Mouse (Mus musculus) limb, embryonic 10.5 days (tissue): ENCODE data around the gene Emp3. TPM values are rescaled to one million over a fixed set of nuclear protein-coding genes. Genes with fewer than 3 reads are reported as not detected.
A peak's percentile ranks its signal among the peaks of the same experiment; 100 is the strongest.

ENCODE experiments used
- DNase-seq: peaks from one replicate; pipeline ENCODE4 v3.0.0-alpha.2; 2017; ENCODE audit warnings: low spot score
- H3K27ac ChIP-seq: fragments of 300-500 bp; sonication (generic); 2 replicates; pipeline ENCODE4 v1.5.1; 2016; ENCODE audit warnings: mild to moderate bottlenecking
- H3K27me3 ChIP-seq: fragments of 300-500 bp; sonication (generic); 2 replicates; pipeline ENCODE4 v1.6.1; 2016; ENCODE audit warnings: low read depth, mild to moderate bottlenecking; ENCODE audit not compliant: poor library complexity, severe bottlenecking
- H3K36me3 ChIP-seq: fragments of 300-500 bp; sonication (generic); 2 replicates; pipeline ENCODE4 v1.6.1; 2016; ENCODE audit warnings: mild to moderate bottlenecking, moderate library complexity
- H3K4me1 ChIP-seq: fragments of 300-500 bp; sonication (generic); 2 replicates; pipeline ENCODE4 v1.6.1; 2016
- H3K4me3 ChIP-seq: fragments of 300-500 bp; sonication (generic); 2 replicates; pipeline ENCODE4 v1.5.1; 2016; ENCODE audit warnings: mild to moderate bottlenecking, moderate library complexity
- H3K9me3 ChIP-seq: fragments of 300-500 bp; sonication (generic); replicated peaks from 2 replicates; pipeline ENCODE4 v1.6.1; 2016; ENCODE audit warnings: mild to moderate bottlenecking
- WGBS: fragments of 180-500 bp; shearing (Covaris S2); methylation state at CpG from one replicate; pipeline ENCODE4 v1.1.7; 2016; 5-methylcytosine and 5-hydroxymethylcytosine counted together
- polyA plus RNA-seq: library from polyadenylated mRNA; unstranded; fragments of >200 nt; fragmentation: Nextera tagmentation; extraction: Ambion mirVana; gene quantifications from 2 replicates; pipeline ENCODE4 v1.2.1, GENCODE M21; 2016

Gene Emp3
- polyA plus RNA-seq, 1 experiment from 2014 or later: 34.5 TPM

DNA sequence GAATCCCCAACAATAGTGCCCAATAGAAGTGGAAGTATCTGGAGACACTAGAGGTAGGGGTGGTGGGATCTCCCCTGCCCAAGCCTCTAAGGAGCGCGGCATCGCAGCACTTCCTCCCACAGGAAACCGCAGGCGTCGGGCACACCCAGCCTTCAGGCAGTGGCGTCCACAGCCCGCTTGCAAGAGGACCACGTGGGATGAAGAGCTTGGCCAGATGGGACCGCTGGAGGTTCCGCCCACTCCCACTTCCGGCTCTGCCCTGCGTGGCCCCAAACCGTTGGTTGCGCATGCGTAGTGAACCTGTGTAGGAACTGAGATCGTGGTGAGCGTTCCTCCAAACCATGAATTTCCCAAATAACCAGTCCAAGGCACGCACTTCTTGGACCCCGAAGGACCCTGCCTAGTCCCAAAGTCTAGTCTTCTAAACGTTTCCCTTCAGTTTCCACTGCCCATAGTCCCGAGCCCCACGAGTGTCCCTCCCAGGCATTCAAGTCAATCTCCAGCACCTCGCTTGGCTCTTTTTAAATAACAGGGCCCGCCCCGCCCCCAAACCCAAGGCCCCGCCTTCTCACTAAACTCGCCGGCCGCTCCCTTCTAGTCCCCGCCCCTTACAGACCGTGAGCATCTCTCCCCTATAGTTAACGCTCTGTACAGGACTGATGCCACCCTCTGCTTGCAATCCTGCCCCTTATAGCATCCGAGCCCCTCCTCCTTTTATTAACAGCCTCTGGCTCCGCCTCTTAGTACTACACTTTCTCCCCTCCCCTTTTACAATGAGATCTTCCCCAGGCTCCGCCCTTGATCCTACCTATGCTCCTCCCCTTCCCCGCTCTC lies 1.9 kb upstream of the Emp3 start:
- H3K4me3 ChIP-seq: peak overlapping the region; percentile 56
- peaks cover 53% of the 10 kb centered on the region for H3K4me1 ChIP-seq
- H3K27me3 ChIP-seq: peaks cover 14% of the 10 kb centered on the region
- DNase-seq: peak; percentile 95
- H3K27ac ChIP-seq: peak overlapping the region; percentile 91
- under 1% methylated on average over 37 of the region's 37 CpGs for WGBS
- H3K9me3 ChIP-seq: no peaks in the 10 kb centered on the region
- no peaks in the 10 kb centered on the region for H3K36me3 ChIP-seq

DNA sequence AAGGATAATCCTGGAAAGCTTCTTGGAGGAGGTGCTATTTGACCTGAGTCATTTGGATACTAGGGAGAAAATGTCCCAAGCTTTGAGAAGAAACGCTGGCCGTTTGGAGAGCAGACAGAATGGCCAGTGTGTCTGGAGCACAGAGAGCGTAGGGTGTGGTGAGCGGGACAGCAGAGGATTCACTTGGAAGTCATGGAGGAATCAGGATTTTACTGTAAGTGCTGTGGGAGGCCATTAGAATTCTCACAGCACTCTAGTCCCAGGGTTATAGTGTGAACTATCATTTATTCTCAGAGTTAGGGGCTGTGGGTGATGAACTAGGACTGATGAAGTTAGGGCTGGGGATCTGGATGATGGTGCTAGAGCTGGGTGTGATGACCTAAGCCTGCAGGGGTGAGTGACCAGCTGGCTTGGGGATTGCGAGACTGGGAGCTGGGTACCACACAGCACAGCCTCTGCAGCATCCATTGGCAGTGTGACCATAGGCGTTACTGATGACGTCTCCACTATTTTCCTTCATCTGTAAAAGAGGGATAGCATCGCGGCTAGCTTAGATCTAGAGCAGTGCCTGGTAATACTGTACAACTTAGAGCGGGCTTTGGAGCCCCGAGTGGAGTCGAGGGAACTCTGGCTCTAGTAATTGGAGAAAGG lies 871 bp upstream of the Emp3 start:
- H3K27ac ChIP-seq: peak overlapping the region; percentile 91
- H3K4me3 ChIP-seq: peak overlapping the region; percentile 56; the same call in 1 of the 2 replicates
- WGBS: 87% methylated on average over 12 of the region's 12 CpGs
- DNase-seq: no peak
- peaks cover 64% of the 10 kb centered on the region for H3K4me1 ChIP-seq
- no peaks in the 10 kb centered on the region; the same call in 1 of the 2 replicates for H3K36me3 ChIP-seq
- peaks cover 4% of the 10 kb centered on the region for H3K27me3 ChIP-seq
- no peaks in the 10 kb centered on the region for H3K9me3 ChIP-seq

DNA sequence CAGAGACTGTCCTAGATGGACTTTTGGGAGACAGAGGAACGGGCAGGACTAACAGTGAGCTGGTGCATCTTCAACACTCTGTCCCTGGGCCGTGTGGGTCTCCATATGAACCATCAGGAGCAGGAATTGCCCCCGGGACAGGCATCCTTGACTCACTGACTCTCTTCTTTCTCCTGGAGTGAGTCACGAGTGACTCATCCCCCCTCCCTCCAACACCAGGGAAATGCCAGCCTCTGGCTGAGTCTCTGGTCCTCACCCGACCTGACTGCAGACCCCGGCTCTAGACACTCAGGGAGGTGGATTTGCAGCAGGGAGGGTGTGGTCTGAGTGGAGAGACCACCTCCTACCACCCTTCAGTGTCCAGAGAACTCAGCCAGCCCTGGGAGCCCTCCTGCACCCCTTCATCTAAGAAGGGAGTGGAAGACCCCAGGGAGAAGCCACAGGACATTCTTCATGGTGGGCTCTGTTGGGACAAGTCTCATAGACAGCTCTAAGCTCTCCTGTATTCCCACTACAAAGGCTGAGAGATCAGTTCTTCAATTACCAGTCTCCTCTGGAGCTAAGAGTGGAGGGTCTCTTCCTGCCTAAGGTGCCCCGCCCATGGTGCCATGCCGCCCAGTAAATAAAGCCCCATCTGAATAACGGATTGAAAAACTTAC lies 492 bp downstream of the Emp3 start:
- DNase-seq: no peak
- WGBS: 44% methylated on average over 9 of the region's 9 CpGs

GRCm38 (mm10) chr7:45919761-45920160 lies 1.4 kb downstream of the Emp3 start:
- Histone ChIP-seq H3K27ac (peak overlapping the region; percentile 77), H3K9me3 (no peaks in the 10 kb centered on the region), H3K36me3 (no peaks in the 10 kb centered on the region; the same call in 1 of the 2 replicates), H3K27me3 (no peaks in the 10 kb centered on the region), H3K4me1 (peaks cover 83% of the 10 kb centered on the region), H3K4me3 (peak overlapping the region; percentile 36; the same call in 1 of the 2 replicates)
- WGBS: 69% methylated on average over 4 of the region's 4 CpGs
- DNase-seq: no peak

More for the DNA sequence above, 492 bp downstream of the Emp3 start:
- Histone ChIP-seq H3K36me3 (no peaks in the 10 kb centered on the region; the same call in 1 of the 2 replicates), H3K27me3 (no peaks in the 10 kb centered on the region), H3K27ac (peak overlapping the region; percentile 77), H3K4me1 (peaks cover 78% of the 10 kb centered on the region), H3K4me3 (peak overlapping the region; percentile 36), H3K9me3 (no peaks in the 10 kb centered on the region)

DNA sequence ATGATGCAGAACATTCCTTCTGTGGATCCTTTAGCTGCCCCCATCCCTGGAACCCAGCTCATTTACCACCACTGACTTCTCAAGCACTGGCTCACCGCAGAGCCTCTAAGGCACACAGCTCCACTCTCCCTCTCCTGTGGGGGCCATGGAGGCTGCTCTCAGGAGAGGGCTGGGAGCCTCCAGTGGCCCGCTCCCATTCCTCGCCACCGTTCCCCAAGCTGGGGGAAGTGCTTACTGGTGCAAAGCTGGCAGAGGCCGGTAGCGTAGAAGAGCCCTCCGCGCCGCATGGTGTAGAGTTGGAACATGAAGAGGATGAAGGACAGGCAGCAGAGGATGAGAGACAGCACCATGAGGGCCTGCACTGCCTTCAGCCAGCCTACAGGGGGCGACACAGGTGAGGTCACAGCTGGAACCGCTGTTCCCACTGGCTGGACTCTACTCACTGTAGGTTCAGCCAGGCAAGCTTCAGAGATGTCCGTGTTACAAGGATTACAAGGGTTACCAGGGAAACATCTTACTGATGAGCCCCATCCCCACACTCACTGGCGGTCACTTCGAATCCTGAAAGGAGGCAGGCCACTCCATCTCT lies 2.0 kb downstream of the Emp3 start:
- H3K36me3 ChIP-seq: no peaks in the 10 kb centered on the region; the same call in 1 of the 2 replicates
- H3K4me1 ChIP-seq: peaks cover 83% of the 10 kb centered on the region
- WGBS: 71% methylated on average over 14 of the region's 14 CpGs
- H3K4me3 ChIP-seq: no peak overlapping the region
- no peaks in the 10 kb centered on the region for H3K27me3 ChIP-seq
- peak overlapping the region; percentile 70 for H3K27ac ChIP-seq
- DNase-seq: no peak
- no peaks in the 10 kb centered on the region for H3K9me3 ChIP-seq

DNA sequence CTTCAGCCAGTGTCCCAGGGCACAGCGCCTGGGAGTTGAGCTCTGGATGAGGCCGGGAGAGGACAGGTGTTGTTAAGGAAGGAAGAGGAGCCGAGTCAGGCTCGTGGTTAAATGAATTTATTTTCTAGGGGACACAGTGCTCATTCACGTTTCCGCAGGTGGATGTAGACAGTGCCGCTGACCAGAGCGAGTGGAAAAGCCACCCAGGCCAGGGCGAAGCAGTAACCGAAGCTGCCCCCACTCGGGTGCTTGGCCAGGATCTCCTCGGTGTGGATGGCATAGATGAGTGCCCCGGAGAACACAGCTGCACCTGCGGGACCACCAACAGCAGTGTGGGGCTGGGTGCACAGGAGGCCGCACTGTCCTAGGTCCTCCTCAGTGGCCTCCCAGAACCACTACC lies 3.3 kb downstream of the Emp3 start:
- 91% methylated on average over 15 of the region's 15 CpGs for WGBS
- H3K4me1 ChIP-seq: peaks cover 74% of the 10 kb centered on the region
- peak overlapping the region; percentile 85 for H3K27ac ChIP-seq
- DNase-seq: no peak
- H3K9me3 ChIP-seq: no peaks in the 10 kb centered on the region
- peak overlapping the region; percentile 41 for H3K4me3 ChIP-seq
- H3K27me3 ChIP-seq: no peaks in the 10 kb centered on the region
- H3K36me3 ChIP-seq: peaks cover 8% of the 10 kb centered on the region

GRCm38 (mm10) chr7:45917004-45917704 lies 4.0 kb downstream of the Emp3 start:
- no peaks in the 10 kb centered on the region for H3K27me3 ChIP-seq
- H3K4me3 ChIP-seq: peak overlapping the region; percentile 41
- no peak for DNase-seq
- no peaks in the 10 kb centered on the region for H3K9me3 ChIP-seq
- H3K36me3 ChIP-seq: peaks cover 8% of the 10 kb centered on the region
- peak overlapping the region; percentile 85 for H3K27ac ChIP-seq
- WGBS: 24% methylated on average over 13 of the region's 13 CpGs
- H3K4me1 ChIP-seq: peaks cover 67% of the 10 kb centered on the region

DNA sequence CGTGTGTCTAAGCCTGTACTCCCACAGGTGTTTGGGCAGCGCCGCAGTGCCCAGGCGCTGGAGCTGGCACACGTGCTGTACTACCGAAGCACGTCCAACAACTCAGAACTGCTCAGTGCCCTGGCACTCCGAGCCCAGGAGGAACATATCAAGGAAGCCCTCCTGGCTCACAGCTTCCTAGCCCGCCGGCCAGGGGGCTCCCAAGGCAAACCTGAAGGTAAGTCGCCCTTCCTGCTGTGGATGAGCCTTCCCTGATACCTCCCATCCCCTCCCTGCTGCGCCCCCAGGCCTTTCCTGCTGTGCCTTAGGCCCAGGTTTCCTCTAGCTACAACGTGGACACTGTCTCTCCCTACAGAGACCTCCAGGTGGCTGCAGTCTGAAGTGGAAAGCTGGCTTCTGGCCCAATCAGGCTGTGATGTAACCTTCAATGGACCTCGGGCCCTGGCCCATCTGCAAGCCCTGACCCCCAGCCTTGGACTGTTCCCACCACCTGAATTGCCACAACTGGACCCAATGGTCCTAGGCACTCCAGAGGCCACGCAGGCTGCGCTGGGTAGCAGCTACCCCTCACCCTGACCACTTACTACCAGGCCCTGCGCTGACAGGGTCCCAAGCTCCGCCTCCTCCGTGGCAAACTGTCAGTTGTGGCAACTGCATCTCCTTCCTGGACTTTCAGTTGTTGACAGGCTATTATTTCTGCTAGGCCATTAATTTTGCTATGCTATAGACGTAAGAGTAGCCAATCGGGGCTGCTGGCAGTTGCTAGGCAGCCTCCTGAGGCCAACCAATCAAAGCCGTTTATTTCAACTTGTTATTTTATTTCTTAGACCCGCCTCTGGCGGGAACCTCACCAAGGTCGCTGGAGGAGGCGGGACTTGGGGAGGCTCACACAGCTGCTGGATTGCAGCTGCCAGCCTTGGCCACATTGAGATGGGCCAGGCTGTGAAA lies 4.9 kb downstream of the Emp3 start:
- H3K36me3 ChIP-seq: peaks cover 8% of the 10 kb centered on the region
- H3K27me3 ChIP-seq: no peaks in the 10 kb centered on the region
- H3K4me1 ChIP-seq: peaks cover 61% of the 10 kb centered on the region
- peak overlapping the region; percentile 41 for H3K4me3 ChIP-seq
- H3K9me3 ChIP-seq: no peaks in the 10 kb centered on the region
- peak; percentile 76 for DNase-seq
- 37% methylated on average over 26 of the region's 26 CpGs for WGBS
- H3K27ac ChIP-seq: peak overlapping the region; percentile 85

DNA sequence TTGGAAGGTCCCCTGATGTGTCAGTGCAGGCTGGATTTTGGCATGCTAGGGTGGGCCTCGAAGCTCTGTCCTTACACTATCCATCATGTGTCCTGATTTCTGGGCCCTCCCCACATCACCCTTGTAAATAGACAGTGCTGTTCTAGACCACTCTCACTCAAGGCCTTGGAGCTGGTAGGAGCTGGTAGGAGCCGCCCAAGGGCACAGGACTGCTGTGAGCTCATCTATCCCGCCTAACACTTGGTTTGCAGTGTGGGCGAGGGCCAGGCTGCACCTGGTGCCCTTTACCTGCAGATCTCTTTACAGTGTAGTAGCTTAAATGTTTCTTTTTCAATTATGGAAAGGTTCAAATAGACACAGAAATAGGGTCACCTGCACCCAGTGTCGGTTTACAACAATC lies 6.2 kb downstream of the Emp3 start:
- 84% methylated on average over 5 of the region's 5 CpGs for WGBS
- H3K4me3 ChIP-seq: no peak overlapping the region
- no peak for DNase-seq
- H3K27me3 ChIP-seq: no peaks in the 10 kb centered on the region
- peak overlapping the region; percentile 57; the same call in 1 of the 2 replicates for H3K27ac ChIP-seq
- peaks cover 48% of the 10 kb centered on the region for H3K4me1 ChIP-seq
- peaks cover 21% of the 10 kb centered on the region for H3K36me3 ChIP-seq
- H3K9me3 ChIP-seq: no peaks in the 10 kb centered on the region

DNA sequence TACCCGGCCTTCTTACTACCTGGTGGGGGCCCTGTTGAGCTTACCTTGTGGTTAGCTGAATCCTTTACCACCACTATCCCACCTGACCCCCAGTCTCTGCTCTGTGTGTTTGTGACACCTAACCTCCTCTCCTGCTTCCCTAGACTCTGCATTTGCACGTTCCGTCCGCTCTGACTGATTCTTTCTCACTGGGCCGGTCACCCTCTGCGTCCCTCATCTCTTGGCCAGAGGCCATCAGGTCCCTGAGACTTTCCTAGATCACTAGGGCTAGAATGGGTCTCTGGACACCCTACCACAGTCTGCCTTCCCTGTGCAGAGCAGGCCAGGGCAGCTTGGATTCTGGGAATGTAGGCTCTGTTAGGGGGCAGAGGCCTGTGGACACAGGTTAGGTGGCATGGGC lies 7.1 kb downstream of the Emp3 start:
- no peak for DNase-seq
- WGBS: 88% methylated on average over 6 of the region's 6 CpGs
- peak overlapping the region; percentile 57; the same call in 1 of the 2 replicates for H3K27ac ChIP-seq

DNA sequence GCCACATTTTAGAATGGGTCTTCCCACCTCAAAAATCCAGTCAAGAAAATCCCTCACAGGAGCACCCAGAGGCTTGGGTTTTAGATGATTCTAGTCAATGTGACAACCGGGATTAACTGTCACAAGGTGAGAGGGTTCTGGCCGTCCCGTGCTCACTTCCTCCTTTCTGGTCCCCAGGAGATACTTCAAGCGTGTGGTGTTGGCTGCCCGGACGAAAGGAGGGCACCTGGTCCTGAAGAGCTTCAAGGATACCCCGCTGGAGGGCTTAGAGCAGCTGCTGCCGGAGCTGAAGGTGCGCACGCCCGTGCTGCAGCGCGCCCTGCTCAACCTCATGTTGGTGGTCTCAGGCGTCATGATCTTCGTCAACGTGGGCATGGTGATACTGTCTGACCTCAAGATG lies 12.1 kb downstream of the Emp3 start:
- no peaks in the 10 kb centered on the region for H3K27me3 ChIP-seq
- no peaks in the 10 kb centered on the region for H3K9me3 ChIP-seq
- H3K27ac ChIP-seq: 0 out of 2 replicates have a peak overlapping the region, but pooled peaks have one; percentile 23
- DNase-seq: no peak
- H3K4me1 ChIP-seq: 0 out of 2 replicates have a peak, but pooled peaks cover 3% of the 10 kb centered on the region
- H3K36me3 ChIP-seq: peaks cover 39% of the 10 kb centered on the region
- 93% methylated on average over 16 of the region's 16 CpGs for WGBS
- H3K4me3 ChIP-seq: no peak overlapping the region

More for the DNA sequence above, 7.1 kb downstream of the Emp3 start:
- Histone ChIP-seq H3K9me3 (no peaks in the 10 kb centered on the region), H3K4me3 (no peak overlapping the region), H3K4me1 (peaks cover 42% of the 10 kb centered on the region), H3K36me3 (peaks cover 31% of the 10 kb centered on the region), H3K27me3 (no peaks in the 10 kb centered on the region)
